Mouse (Mus musculus): ENCODE measurements at regions not wholly inside any gene's neighbourhood (a gene's known extent, or its start where the extent isn't known, plus 50 kb on each side); places are given as distances from the start of the nearest gene placed in this dataset.

DNA sequence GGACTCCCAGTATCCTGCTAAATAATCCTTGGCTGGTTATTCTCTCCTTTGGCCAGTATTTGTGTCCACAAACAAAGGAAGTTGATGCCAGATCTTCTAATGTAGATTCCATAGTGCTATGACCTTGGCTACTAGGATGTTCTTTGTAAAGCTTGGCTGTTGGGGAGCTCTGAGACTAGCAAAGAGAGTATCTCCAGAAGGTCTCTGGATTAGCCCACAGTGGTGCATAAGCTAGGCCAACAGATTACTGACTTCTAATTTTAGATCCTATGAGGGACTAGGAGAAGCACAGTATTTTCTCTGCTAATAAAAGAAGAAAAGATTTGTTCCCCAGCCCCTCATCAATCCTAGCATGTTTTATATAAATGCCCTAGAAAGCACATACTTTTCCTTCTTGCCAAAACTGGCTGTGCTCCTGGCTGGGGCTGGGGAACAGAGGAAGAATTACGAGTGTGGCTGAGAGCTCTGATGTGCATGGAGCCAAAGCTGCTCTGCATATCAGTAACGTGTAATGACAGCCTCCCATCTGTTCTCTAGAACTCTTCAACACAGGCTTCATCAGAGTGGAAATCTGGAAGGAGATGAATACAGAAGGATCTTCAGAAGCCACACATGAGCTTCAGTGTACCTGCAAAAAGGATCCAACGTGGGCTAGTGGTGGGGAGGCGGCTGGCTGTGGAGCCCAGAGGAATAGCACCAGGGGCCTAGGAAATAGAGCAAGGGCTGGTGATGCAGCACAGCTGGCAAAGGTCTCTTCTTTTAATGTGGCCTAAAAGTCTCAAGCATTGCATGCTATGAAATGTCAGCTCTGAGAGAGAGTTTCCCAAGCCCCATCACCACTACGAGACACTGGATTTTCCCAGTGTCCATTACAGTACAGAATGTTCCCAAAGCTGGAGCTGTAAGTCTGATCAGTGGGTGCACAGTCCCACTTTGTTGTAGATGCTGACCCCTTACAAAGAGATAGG is 283.0 kb upstream of the Plxna2 start:
- Histone ChIP-seq H3K4me1 (replicated peaks; ENCODE audit: control insufficient read depth, insufficient read depth, low read length) (no peaks in the 10 kb centered on the region), H3K27ac (ENCODE audit: low read depth, low read length) (no peak overlapping the region), H3K4me2 (no peak overlapping the region), H3K27me3 (replicated peaks; ENCODE audit: control insufficient read depth, insufficient read depth, low read length) (no peaks in the 10 kb centered on the region), H3K9ac (ENCODE audit: low read depth, low read length) (no peak overlapping the region), H3K9me3 (ENCODE audit: control insufficient read depth, low read length) (no peaks in the 10 kb centered on the region), H3K36me3 (ENCODE audit: control insufficient read depth, insufficient read depth, low read length) (no peaks in the 10 kb centered on the region), H3K4me3 (ENCODE audit: low read depth, low read length) (no peak overlapping the region)
- 61% methylated on average over 5 of the region's 5 CpGs for WGBS
- no peak for DNase-seq (ENCODE audit: low spot score)
- no peak for ATAC-seq (replicated peaks; ENCODE audit: low FRiP score)

GRCm38 (mm10) chr1:194332639-194333038 is 285.4 kb upstream of the Plxna2 start:
- no peak overlapping the region for H3K9ac ChIP-seq (ENCODE audit: low read depth, low read length)
- ATAC-seq (replicated peaks; ENCODE audit: low FRiP score) = no peak
- no peaks in the 10 kb centered on the region for H3K27me3 ChIP-seq (replicated peaks; ENCODE audit: control insufficient read depth, insufficient read depth, low read length)
- H3K9me3 ChIP-seq (ENCODE audit: control insufficient read depth, low read length) = no peaks in the 10 kb centered on the region
- no peaks in the 10 kb centered on the region for H3K36me3 ChIP-seq (ENCODE audit: control insufficient read depth, insufficient read depth, low read length)
- no peak overlapping the region for H3K4me3 ChIP-seq (ENCODE audit: low read depth, low read length)
- no peak overlapping the region for H3K4me2 ChIP-seq
- no peaks in the 10 kb centered on the region for H3K4me1 ChIP-seq (replicated peaks; ENCODE audit: control insufficient read depth, insufficient read depth, low read length)
- no peak for DNase-seq (ENCODE audit: low spot score)
- no peak overlapping the region for H3K27ac ChIP-seq (ENCODE audit: low read depth, low read length)

GRCm38 (mm10) chr1:194330471-194330870 is 287.5 kb upstream of the Plxna2 start:
- 77% methylated on average over 1 of the region's 1 CpGs for WGBS
- no peaks in the 10 kb centered on the region for H3K9me3 ChIP-seq (ENCODE audit: control insufficient read depth, low read length)
- no peak overlapping the region for H3K27ac ChIP-seq (ENCODE audit: low read depth, low read length)

GRCm38 (mm10) chr1:194320320-194321036 is 297.5 kb upstream of the Plxna2 start:
- Histone ChIP-seq H3K27ac (ENCODE audit: low read depth, low read length) (no peak overlapping the region), H3K27me3 (replicated peaks; ENCODE audit: control insufficient read depth, insufficient read depth, low read length) (no peaks in the 10 kb centered on the region), H3K4me1 (replicated peaks; ENCODE audit: control insufficient read depth, insufficient read depth, low read length) (no peaks in the 10 kb centered on the region), H3K9ac (ENCODE audit: low read depth, low read length) (no peak overlapping the region), H3K4me3 (ENCODE audit: low read depth, low read length) (no peak overlapping the region), H3K4me2 (no peak overlapping the region), H3K9me3 (ENCODE audit: control insufficient read depth, low read length) (no peaks in the 10 kb centered on the region), H3K36me3 (ENCODE audit: control insufficient read depth, insufficient read depth, low read length) (no peaks in the 10 kb centered on the region)
- DNase-seq (ENCODE audit: low spot score) (no peak), ATAC-seq (replicated peaks; ENCODE audit: low FRiP score) (no peak)
- WGBS = 72% methylated on average over 3 of the region's 3 CpGs

More at GRCm38 (mm10) chr1:194330471-194330870, 287.5 kb upstream of the Plxna2 start:
- no peaks in the 10 kb centered on the region for H3K4me1 ChIP-seq (replicated peaks; ENCODE audit: control insufficient read depth, insufficient read depth, low read length)
- H3K9ac ChIP-seq (ENCODE audit: low read depth, low read length) = no peak overlapping the region
- DNase-seq (ENCODE audit: low spot score) (no peak), ATAC-seq (replicated peaks; ENCODE audit: low FRiP score) (no peak)
- H3K4me3 ChIP-seq (ENCODE audit: low read depth, low read length) = no peak overlapping the region
- no peaks in the 10 kb centered on the region for H3K36me3 ChIP-seq (ENCODE audit: control insufficient read depth, insufficient read depth, low read length)
- H3K27me3 ChIP-seq (replicated peaks; ENCODE audit: control insufficient read depth, insufficient read depth, low read length) = no peaks in the 10 kb centered on the region
- H3K4me2 ChIP-seq = no peak overlapping the region

DNA sequence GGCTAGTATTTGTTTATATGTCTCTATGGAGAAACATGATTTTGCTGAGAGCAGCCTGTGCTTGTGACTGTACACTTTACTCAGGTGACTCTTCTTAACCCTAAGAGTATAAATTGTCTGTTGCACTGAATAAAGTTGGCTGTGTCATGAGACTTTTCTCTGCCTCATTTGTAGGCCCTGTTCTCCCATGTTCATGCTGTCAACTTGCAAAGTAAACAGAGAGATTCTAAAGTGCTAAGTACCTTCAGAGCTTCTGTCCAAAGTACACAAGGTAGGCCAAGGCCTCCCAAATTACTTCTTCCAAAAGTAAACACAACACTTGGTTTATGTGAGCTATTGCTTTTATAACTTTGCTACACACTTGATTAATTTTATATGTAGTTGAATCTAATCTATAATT is 299.7 kb upstream of the Plxna2 start:
- H3K9ac ChIP-seq (ENCODE audit: low read depth, low read length) = no peak overlapping the region
- ATAC-seq (replicated peaks; ENCODE audit: low FRiP score) = no peak
- no peak overlapping the region for H3K27ac ChIP-seq (ENCODE audit: low read depth, low read length)
- H3K4me3 ChIP-seq (ENCODE audit: low read depth, low read length) = no peak overlapping the region
- H3K4me1 ChIP-seq (replicated peaks; ENCODE audit: control insufficient read depth, insufficient read depth, low read length) = no peaks in the 10 kb centered on the region
- no peak for DNase-seq (ENCODE audit: low spot score)
- H3K4me2 ChIP-seq = no peak overlapping the region
- H3K36me3 ChIP-seq (ENCODE audit: control insufficient read depth, insufficient read depth, low read length) = no peaks in the 10 kb centered on the region
- H3K27me3 ChIP-seq (replicated peaks; ENCODE audit: control insufficient read depth, insufficient read depth, low read length) = no peaks in the 10 kb centered on the region
- H3K9me3 ChIP-seq (ENCODE audit: control insufficient read depth, low read length) = no peaks in the 10 kb centered on the region

DNA sequence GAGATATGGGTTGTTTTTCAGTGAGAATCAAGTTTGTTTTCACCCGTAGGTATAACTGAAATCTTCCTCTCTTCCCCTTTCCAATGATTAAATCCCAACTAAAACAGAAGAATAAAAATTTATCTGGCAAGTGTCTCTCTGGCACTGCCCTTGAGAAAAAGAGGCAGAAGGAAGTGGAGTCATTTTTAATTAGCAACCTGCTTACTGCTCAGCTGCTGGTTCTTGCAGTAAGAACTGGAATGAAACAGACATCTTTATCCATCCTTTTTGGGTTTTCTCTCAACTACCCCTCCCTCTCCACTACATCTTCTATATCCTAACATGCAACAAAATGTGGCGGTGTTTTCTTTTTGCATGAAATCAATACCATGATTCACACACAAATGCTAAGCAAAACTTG is 302.4 kb upstream of the Plxna2 start:
- ATAC-seq (replicated peaks; ENCODE audit: low FRiP score) = no peak
- 67% methylated on average over 2 of the region's 2 CpGs for WGBS
- no peak overlapping the region for H3K9ac ChIP-seq (ENCODE audit: low read depth, low read length)
- H3K27me3 ChIP-seq (replicated peaks; ENCODE audit: control insufficient read depth, insufficient read depth, low read length) = no peaks in the 10 kb centered on the region
- no peaks in the 10 kb centered on the region for H3K9me3 ChIP-seq (ENCODE audit: control insufficient read depth, low read length)
- H3K4me2 ChIP-seq = no peak overlapping the region
- H3K27ac ChIP-seq (ENCODE audit: low read depth, low read length) = no peak overlapping the region
- no peaks in the 10 kb centered on the region for H3K36me3 ChIP-seq (ENCODE audit: control insufficient read depth, insufficient read depth, low read length)
- no peak overlapping the region for H3K4me3 ChIP-seq (ENCODE audit: low read depth, low read length)
- H3K4me1 ChIP-seq (replicated peaks; ENCODE audit: control insufficient read depth, insufficient read depth, low read length) = no peaks in the 10 kb centered on the region
- DNase-seq (ENCODE audit: low spot score) = no peak

DNA sequence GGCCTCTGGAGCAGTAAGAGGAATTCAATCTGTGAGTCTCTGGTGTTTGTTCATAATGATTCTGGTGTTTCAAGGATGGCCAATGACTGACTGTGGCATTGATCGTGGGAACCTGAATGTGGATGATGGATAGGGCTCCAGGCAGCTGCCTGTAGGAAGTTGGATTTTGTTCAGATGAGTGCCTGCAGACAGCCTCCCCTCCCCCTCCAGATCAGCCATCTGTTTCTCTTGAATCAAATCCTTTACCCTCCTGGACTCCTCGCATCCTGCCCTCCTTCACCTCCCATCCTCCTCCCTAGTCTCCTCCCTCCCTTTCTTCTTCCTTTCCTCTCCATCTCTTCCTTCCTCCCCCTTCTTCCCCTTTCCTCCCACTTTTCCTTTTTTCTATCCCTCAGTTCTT is 307.6 kb upstream of the Plxna2 start:
- DNase-seq (ENCODE audit: low spot score) (no peak), ATAC-seq (replicated peaks; ENCODE audit: low FRiP score) (no peak)
- no peak overlapping the region for H3K27ac ChIP-seq (ENCODE audit: low read depth, low read length)
- peaks cover 4% of the 10 kb centered on the region; the same call in 1 of the 2 replicates for H3K4me1 ChIP-seq (replicated peaks; ENCODE audit: control insufficient read depth, insufficient read depth, low read length)
- no peak overlapping the region for H3K4me3 ChIP-seq (ENCODE audit: low read depth, low read length)
- H3K9ac ChIP-seq (ENCODE audit: low read depth, low read length) = no peak overlapping the region
- no peaks in the 10 kb centered on the region for H3K9me3 ChIP-seq (ENCODE audit: control insufficient read depth, low read length)
- no peaks in the 10 kb centered on the region for H3K36me3 ChIP-seq (ENCODE audit: control insufficient read depth, insufficient read depth, low read length)
- H3K4me2 ChIP-seq = no peak overlapping the region
- 47% methylated on average over 2 of the region's 2 CpGs for WGBS
- no peaks in the 10 kb centered on the region for H3K27me3 ChIP-seq (replicated peaks; ENCODE audit: control insufficient read depth, insufficient read depth, low read length)

DNA sequence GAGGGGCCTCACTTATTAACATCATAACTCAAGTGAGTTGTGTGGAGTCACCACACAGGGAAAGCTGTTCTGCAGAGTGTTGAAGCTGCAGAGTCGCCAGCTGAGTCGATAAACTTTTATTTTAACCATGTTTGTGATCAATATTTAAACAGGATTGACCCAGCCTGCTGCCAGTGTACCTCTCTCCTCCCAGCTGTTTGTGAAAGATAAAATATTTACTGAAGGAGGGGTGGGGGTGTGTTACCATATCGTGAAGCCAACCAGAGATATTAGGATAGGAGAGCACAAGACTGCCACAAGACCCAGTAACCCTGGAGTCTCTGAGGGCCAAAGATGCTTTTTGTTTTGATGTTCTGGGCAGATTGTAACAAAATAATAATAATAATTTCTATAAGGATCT is 309.4 kb upstream of the Plxna2 start:
- H3K27me3 ChIP-seq (replicated peaks; ENCODE audit: control insufficient read depth, insufficient read depth, low read length) = no peaks in the 10 kb centered on the region
- no peak overlapping the region for H3K4me3 ChIP-seq (ENCODE audit: low read depth, low read length)
- H3K4me2 ChIP-seq = no peak overlapping the region
- H3K4me1 ChIP-seq (replicated peaks; ENCODE audit: control insufficient read depth, insufficient read depth, low read length) = peaks cover 4% of the 10 kb centered on the region; the same call in 1 of the 2 replicates
- H3K9me3 ChIP-seq (ENCODE audit: control insufficient read depth, low read length) = no peaks in the 10 kb centered on the region
- ATAC-seq (replicated peaks; ENCODE audit: low FRiP score) = peak; percentile 84
- 61% methylated on average over 3 of the region's 3 CpGs for WGBS
- no peaks in the 10 kb centered on the region for H3K36me3 ChIP-seq (ENCODE audit: control insufficient read depth, insufficient read depth, low read length)
- no peak overlapping the region for H3K9ac ChIP-seq (ENCODE audit: low read depth, low read length)
- DNase-seq (ENCODE audit: low spot score) = no peak
- no peak overlapping the region for H3K27ac ChIP-seq (ENCODE audit: low read depth, low read length)

Data from liver, embryonic 11.5 days (tissue).